Mouse (Mus musculus) MEL (cell line): ENCODE measurements around the gene Pcsk5.

Experiments used
- CHD1 ChIP-seq: IDR thresholded peaks from 2 replicates; pipeline ENCODE4 v1.6.1; 2012; ENCODE audit warnings: low read depth, mild to moderate bottlenecking, inconsistent platforms, low read length, improper control_type of control experiment
- CTCF ChIP-seq, 3 experiments: IDR thresholded peaks in 2 of 3; conservative IDR thresholded peaks in 1 of 3; 2 replicates each; pipeline ENCODE4 v1.5.1; 2011 to 2012; ENCODE audit warnings: low read length in 3 of 3, low read depth in 2 of 3, mild to moderate bottlenecking in 2 of 3, improper control_type of control experiment in 1 of 3, inconsistent platforms in 1 of 3, mixed read lengths in 1 of 3, moderate library complexity in 1 of 3; ENCODE audit not compliant: control insufficient read depth in 1 of 3, insufficient read depth in 1 of 3, poor library complexity in 1 of 3, severe bottlenecking in 1 of 3
- GATA1 ChIP-seq: IDR thresholded peaks from 2 replicates; pipeline ENCODE4 v1.6.1; 2011; ENCODE audit warnings: low read depth, low read length, improper control_type of control experiment
- MXI1 ChIP-seq: IDR thresholded peaks from 2 replicates; pipeline ENCODE4 v1.6.1; 2011; ENCODE audit warnings: mild to moderate bottlenecking, low read depth, low read length, improper control_type of control experiment
- POLR2A ChIP-seq, 2 experiments: IDR thresholded peaks; 2 replicates each; pipeline ENCODE4 v1.6.1; 2011 to 2012; ENCODE audit warnings: low read length in 2 of 2, mild to moderate bottlenecking in 2 of 2, control low read depth in 1 of 2, improper control_type of control experiment in 1 of 2, low read depth in 1 of 2, moderate library complexity in 1 of 2; ENCODE audit not compliant: control insufficient read depth in 1 of 2, insufficient read depth in 1 of 2, poor library complexity in 1 of 2
- POLR2AphosphoS2 ChIP-seq: IDR thresholded peaks from 2 replicates; pipeline ENCODE4 v1.6.1; 2011; ENCODE audit warnings: low read length, improper control_type of control experiment
- USF1 ChIP-seq: IDR thresholded peaks from 2 replicates; pipeline ENCODE4 v1.6.1; 2014; ENCODE audit warnings: low read depth, mild to moderate bottlenecking, inconsistent platforms, low read length, improper control_type of control experiment, moderate library complexity

- TF ChIP-seq CTCF (IDR thresholded peaks at IDR 0.05 in 2 of 3, conservative IDR thresholded peaks at IDR 0.05 in 1 of 3; ENCODE audit: control insufficient read depth in 1 of 3, insufficient read depth in 1 of 3, low read depth in 2 of 3, low read length in 3 of 3, poor library complexity in 1 of 3, severe bottlenecking in 1 of 3), result no peak
- TF ChIP-seq GATA1, result no peak
- no peak for TF ChIP-seq CHD1
- TF ChIP-seq POLR2A (IDR thresholded peaks at IDR 0.05; ENCODE audit: control insufficient read depth in 1 of 2, insufficient read depth in 1 of 2, low read depth in 1 of 2, low read length in 2 of 2, poor library complexity in 1 of 2), result no peak
- TF ChIP-seq POLR2AphosphoS2, result no peak
- TF ChIP-seq MXI1, result no peak
- no peak for TF ChIP-seq USF1
These were observed 262.9 kb downstream of the Pcsk5 start for GRCm38 (mm10) chr19:17574564-17574963.
